Mouse (Mus musculus) cortical plate, adult 2 months (tissue): ENCODE measurements at regions not wholly inside any gene's neighbourhood (a gene's known extent, or its start where the extent isn't known, plus 50 kb on each side); places are given as distances from the start of the nearest gene placed in this dataset.

ENCODE experiments used
- CTCF ChIP-seq: fragments of 200-500 bp; IDR thresholded peaks from 2 replicates; pipeline ENCODE4 v1.5.1; 2011; ENCODE audit warnings: mild to moderate bottlenecking, control low read depth, low read length; ENCODE audit not compliant: insufficient read depth; ENCODE audit errors: extremely low read depth
- POLR2A ChIP-seq: fragments of 200-500 bp; IDR thresholded peaks from 2 replicates; pipeline ENCODE4 v1.6.1; 2011; ENCODE audit warnings: mild to moderate bottlenecking, low read length, control low read depth; ENCODE audit not compliant: insufficient read depth; ENCODE audit errors: extremely low read depth

- TF ChIP-seq CTCF (no peak), POLR2A (no peak)
These were observed 609.7 kb downstream of the Kcnj2 start for GRCm38 (mm10) chr11:111675673-111676072.
